Mouse (Mus musculus) thymus, postnatal 4 days (tissue): ENCODE measurements around the gene Zfyve19.

Experiments used
- DNase-seq: peaks from one replicate; pipeline ENCODE4 v3.0.0; 2021

The Zfyve19 gene

DNA sequence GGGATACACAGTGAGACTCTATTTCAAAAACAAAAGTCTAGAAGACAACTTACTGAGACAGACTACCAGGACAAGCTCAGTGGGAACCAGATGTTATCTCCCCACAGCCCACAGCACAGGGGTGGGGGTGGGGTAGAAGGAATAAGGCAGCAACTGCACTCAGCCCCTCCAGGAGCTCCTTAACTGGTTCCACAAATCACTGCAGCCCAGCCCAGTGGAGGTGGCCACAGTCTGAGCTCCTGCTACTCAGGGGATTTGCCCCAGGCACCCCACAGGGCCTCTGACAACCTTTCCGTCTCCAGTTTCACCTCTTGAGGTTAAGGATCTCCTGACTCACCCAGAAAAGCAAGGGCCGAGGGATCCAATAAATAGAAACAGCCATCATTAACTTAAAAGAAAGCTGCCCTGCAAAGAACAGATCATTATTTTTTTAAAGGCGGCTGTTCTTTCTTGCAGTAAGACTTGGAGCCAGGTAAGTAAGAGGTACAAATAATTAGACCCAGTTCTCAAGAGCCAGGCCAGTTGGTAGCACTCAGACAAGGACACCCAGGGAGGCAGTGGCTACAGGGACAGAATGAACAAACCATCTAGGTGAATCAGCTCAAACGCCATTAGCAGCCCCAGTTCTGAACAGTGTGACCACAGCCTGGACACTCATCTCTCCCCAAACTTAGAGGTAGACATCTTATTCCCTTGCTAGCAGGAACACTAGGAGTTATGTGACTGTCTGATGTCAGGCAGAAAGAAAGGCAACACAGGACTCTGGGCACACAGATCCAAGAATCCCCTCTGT, 11.9 kb upstream of the Zfyve19 start:
- DNase-seq = no peak

DNA sequence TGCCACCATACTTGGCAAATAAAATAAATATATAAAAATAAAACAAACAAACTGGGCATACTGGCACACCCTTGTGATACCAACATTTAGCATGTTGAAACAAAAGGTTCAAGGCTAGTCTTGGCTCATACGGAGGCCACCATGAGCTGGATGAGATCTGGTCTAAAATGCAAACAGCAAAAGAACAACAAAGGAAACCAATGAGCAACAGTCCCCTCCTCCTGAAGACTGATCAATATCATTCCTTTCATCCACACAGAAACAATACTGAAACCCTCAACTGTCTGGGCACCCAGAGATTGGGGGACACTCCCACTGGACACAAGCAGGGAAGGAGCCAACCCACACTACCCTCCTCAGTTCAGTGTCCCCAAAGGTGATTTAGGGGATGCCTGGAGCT, 10.9 kb upstream of the Zfyve19 start:
- DNase-seq = no peak

DNA sequence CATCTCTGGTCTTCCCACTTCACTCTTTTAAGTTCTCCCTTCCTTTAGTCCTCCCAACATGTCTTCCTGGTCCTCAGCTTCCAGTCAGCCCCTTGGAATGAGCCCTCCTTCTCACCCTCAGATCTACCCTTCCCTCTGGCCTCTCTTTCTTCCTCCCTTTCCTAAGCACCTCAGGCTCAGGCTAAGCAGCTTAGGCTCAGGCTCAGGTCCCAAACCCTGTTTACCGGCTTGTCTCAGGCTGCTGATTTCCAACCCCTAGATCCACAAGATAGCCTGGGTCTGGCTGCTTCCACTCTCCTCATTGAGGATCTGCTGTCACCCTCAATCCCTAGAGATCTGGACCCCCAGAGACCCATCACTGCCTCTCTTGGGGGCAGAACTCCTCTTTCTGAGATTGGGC, 10.4 kb upstream of the Zfyve19 start:
- no peak for DNase-seq

DNA sequence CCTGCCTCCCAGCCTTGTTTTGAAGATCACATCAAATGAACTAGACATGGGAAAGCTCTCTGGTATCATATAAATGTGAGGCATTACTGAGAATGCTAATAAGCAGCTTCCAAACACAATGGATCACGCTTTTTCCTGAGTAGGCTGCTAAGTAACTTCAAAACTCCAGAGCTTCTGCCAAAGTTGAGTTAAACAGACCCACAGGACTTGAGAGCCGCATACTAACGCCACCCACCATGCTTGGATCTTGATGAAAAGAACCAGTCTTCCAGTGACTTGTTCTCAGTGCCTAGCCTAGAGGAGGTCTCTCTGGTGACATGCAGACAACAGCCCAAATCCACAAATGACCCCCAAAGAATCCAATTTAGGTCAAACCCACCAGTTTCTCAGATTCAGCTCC, 9.5 kb upstream of the Zfyve19 start:
- no peak for DNase-seq

DNA sequence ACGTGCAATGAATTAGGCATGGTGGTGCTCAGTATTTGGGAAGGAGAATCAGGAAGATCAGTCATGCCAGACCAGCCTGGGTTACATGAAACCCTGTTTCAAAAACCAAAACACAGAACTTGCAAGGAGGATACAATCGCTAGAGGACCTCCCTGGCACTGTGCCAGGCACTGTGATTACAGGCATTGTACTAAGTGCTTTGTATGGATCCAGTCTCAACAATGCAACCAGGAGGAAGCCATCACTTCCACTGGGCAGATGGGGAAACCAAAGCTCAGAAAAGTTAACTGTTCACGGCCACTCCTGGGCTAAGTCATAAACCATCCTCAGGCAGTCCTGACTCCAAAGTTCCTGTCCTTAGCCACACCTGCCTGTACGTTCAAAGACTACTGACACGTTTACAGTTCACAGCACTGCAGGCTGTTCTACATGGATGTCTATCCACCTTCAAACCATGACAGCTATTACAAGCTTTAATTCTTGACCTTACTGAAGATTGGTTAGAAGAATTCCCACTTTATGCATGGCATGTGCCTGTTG, 5.4 kb upstream of the Zfyve19 start:
- DNase-seq = no peak

DNA sequence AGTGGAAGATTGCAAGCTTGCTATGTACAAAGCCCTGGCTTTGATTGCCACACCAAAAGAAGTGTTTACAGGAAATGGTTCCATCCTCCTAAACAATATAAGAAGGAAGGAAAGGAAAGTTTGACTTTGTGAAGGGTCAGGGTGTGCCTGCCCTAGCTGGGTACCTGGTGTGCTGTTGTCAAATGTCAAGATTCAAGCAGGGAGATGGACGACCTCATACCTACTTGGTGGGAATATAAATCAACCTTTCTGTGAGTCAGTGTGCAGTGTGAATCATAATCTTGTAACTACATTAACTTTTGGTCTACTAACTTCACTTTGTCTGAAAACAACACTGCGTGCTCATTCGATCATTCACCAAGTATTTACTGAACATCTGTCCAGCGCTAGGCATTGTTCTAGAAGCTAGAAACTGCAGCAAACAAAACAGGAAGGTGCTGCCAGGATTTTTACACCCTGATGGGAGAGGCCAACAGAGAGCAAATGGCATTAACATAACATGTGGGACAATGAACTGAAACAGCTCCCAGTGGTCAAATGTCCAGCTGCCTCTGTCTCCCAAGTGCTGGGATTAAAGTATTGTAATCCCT, 4.5 kb upstream of the Zfyve19 start:
- no peak for DNase-seq

DNA sequence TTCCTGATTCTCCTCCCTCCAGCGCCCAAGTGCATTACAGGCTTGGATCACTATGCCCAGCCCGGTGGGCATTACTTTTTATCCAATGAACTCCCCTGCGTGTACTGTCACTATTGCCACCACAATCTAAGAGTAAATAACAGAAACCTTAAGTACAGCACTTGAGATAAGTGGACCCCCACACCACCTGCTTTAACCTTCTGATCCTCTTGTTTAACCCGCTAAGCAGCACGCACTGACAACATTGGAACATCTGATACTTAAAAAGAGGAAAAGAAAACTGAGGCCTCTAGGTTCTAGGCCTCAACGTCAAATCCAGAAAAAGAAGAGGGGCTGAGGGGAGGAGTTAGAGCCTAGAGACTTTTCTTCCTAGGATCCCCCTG, 465 bp upstream of the Zfyve19 start:
- no peak for DNase-seq

DNA sequence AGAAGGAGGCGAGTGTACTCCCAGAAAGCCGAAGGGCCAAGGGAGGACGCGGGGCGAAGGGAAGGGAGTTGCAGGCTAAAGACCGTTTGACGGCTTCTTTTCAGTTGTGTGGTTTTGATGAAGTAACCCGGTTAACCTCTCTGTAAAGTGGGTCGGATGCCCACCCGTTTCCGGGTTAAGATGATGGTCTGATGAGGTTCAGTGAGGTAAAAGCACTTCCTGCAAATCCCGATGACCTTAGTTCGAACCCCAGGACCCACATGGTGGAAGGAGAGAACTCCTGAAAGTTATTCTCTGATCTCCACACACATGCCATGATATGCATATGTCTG, 725 bp downstream of the Zfyve19 start:
- no peak for DNase-seq

DNA sequence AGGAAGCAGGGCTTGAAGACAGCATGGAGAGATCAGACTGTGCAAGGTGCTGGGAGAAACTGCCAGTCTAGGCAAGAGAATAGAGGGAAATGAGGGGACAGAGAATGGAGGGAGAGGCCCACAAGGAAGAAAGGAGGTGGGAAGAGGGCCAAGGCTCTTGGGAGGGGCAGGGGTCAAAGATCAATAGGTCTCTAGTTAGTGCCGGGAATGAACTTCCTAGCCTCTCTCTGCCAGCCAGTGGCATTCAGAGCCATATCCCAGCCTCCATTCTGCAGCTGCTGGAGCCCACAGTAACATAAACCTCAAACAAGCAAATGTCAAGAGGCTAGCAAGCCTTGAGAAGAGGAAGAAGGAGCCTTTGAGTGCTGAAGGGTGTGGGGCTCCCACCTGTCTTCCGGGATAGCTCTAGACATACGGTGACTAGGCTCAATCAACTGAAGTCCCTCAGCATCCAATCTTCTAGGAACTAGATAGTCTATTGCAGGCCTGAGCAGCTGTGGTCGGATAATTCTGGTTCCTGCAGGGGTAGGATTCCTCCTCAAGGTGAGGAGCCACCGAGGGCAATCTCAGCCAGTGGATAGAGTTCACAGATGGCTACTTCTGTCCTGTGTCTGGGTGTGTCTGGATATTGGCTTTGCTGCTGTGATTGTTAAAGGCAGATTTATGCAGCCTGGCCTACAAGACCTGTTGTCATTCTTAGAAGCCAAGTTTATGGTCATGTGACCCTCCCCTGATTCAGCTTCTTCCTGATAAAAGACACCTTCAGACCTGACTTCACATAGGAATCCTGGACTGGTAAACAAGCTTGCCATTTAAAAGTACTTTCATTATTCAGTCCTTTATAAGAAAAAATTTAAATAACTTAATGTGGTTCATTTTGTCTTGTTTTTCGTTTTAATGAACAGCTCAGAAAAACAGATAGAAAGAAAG, 21.6 kb downstream of the Zfyve19 start, which contains the start of gene Ppp1r14d:
Ppp1r14d (minus strand) TSS at position 132 of the 930 bp plus-strand sequence.
- DNase-seq = no peak

DNA sequence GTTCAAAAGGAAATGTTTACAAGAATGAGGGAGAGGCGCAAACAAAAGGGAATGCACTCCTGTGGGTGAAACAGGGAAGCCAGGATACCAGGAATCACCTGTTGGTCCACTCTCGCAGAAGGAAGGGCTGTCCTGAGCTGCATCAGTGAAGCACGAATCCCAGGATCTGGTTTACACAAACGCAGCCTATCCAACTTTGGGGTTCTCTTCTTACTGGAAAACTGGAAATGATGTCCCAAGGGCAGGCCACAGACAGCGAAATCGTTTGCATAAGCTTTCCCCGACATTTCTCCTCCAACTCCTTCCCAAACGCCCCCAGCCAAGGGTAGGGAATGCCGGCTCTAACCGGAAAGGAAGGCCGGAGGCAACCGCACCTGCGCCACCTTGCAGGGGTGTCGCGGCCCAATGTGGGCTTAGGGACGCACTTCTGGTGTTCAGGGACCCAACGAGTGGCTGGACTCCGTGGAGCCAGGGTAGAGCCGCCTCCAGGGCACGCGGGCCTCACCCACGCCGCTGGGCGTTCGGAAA, 28.3 kb downstream of the Zfyve19 start:
- DNase-seq = no peak

DNA sequence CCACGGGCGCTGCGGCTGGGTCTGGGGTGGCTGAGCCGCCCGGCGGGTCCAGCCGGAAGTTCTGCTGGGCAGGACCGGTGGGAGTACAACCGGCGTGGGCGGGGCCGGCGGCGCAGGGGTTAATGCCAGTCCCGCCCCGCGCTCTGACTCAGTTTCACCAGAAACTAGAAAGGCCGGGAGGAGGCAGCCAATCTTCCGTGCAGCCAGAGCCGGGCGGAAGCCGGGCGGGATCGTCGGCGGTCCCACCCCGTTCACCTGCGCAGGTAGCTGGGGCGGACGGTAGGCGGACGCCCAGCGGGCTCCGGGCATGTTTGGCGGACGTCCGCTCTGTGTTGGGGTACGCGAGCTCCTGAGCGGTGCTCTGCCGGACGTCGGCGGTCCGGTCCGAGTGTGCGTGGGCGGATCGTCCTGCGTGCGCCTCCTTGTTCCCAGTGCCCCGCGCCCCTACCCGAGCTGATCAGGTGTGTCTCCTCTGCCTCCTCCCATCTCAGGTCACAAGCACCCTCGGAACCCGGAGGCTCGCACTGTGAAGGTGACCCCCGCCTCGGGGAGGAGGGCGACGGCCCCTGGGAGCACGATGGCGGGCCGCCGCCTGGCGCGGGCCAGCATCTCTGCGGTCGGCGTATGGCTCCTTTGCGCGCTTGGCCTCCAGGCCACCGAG, 28.9 kb downstream of the Zfyve19 start, which contains the start of gene Spint1:
Spint1 (plus strand) TSS at position 153 of the 661 bp plus-strand sequence.
- peak; percentile 20 for DNase-seq

DNA sequence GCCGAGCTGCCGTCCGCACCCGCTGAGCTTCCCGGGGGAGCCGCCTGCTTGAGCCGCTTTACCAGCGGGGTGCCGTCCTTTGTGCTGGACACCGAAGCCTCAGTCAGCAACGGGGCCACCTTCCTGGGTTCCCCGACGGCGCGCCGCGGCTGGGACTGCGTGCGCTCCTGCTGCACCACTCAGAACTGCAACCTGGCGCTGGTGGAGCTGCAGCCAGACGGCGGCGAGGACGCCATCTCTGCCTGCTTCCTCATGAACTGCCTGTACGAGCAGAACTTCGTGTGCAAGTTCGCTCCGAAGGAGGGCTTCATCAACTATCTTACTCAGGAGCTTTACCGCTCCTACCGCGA, 29.4 kb downstream of the Zfyve19 start:
- peak; percentile 28 for DNase-seq

DNA sequence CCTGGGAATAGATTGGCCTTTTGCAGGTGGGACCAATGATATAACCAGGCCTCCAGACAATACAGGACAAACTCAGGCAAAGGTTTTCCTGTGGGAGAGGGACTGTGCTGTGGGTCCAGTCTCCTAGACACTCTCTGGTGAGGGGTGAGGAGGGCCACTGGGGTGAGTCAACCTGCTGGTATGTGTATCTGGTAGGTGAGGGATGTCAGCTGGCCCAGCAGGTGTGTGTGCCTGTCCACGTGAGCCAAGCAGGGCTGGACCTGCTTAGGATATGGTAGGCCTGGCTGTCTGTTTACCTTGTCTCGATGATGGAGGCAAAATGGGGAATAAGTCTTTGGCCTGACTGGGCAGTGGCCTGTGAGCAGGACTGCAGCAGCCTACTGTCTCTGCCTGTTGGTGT, 30.3 kb downstream of the Zfyve19 start:
- DNase-seq = no peak

DNA sequence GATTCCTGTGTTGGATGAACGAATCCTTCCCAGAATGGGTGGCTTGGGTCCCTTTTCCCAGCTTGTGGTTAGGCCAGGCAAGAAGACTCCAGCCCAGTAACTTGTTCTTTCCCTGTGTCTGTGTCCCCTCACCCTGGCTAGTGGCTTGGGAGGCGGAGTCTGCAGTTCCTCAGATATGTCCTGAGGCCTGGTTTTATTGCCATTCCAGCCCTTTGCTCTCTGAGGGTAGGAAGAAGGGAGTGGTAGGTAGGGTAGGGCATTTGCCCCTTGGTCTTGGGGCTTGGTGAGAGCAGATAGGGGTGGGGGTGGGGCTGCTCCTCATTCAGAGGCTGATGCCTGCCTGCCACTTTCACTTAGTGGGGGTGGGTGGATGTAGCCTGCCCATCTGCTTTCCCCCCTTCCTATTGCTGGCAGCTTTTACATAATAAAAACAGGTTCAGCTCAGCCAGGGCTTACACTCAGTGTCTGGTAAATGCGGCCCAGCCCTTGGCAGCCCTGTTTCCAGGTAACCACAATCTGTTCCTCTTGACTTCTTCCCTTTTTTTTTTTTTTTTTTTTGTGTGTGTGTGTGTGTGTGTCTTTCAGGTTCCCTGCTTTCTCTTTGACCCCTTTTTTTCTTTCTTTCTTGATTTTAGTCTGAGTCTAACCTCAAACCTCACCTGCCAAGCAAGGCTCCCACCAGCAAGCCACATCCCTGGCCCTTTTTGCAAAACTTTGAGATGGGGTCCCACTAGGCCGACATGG, 31.8 kb downstream of the Zfyve19 start:
- DNase-seq = no peak

DNA sequence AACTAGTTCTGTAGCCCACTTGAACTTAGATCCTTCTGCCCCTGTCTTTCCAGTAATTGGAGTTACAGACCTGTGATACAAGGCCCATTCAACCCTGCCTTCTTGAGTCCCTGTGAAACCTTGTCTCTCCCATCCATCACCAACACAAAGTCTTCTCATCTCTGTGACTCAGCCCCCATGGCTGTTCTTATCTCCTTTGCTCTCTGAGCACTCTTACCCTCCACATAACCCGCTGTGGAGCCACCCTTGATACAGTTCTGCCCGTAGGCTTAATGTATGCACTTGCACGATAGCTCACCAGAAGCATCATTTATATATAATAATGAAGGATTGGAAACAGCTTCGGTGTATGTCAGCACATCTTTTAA, 32.4 kb downstream of the Zfyve19 start:
- no peak for DNase-seq

DNA sequence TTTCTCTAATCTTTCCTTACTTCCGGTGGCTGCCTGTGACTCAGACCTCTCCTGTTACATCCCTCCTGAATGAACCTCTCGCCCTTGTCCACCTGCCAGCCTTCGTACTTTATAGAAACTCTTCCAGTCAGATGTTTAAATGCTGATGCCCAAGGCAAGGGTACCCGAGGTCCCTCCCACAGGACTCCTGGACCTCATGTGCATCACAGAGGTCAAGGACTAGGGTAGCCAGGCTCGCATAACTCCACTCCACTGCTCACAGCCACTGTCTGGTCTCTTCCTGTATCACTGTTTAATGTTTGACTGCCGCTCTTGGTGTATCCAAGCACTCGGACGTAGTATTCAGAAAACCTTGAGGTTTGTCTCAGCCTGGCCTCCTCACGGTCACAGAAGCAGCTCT, 34.1 kb downstream of the Zfyve19 start:
- DNase-seq = no peak

DNA sequence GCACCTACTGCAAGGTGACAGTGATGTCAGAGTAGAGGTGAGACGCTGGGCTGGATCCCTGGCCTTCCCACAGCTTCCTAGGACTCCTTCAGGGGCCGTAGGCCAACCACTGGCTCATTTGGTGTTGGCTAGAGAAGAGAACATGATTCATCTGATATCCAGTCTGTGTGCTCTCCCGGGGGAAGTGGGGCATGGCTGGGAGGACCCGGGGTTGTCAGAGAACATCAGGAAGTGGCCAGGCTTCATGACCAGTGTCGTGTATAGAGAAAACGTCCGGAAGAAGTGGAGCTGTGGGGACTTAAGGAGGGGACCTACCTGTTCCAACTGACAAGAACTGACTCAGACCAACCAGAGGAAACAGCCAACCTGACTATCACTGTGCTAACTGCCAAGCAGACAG, 36.8 kb downstream of the Zfyve19 start:
- DNase-seq = no peak

DNA sequence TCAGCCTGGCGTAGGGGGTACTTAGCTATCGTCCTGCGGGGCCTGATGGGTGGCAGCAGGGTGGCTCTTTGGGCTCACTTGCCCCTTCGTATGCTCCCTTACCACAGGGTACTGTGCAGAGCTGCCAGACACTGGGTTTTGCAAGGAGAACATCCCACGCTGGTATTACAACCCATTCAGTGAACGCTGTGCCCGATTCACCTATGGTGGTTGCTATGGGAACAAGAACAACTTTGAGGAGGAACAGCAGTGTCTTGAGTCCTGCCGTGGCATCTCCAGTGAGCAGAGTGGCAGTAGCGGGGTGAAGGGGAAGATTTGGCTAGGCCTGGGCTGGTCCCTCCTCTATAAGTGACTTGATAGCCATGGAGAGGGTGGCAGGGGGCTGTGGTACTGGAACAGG, 39.5 kb downstream of the Zfyve19 start:
- no peak for DNase-seq

DNA sequence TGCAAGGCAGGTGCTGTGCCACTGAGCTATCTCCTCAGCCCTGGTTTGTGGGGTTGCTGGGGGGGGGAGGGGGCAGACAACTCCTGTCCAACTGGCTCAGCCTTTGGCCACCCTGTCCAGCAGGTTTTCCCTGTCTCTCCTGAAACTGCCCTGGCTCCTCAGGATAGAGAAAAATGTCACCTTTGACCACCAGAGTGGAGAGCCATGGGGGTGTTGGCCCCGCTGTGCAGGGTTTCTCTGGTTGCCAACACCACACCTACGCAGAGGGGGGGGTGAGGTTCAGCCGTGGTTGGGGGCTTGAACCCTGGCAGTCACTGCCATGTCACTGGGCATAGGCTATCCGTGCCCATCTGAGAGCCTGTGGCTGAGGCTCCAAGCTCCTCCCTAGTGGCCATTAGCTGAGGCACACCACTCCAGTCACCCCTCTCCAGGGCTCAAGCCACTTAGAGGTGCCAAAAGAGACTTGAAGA, 41.2 kb downstream of the Zfyve19 start:
- no peak for DNase-seq

DNA sequence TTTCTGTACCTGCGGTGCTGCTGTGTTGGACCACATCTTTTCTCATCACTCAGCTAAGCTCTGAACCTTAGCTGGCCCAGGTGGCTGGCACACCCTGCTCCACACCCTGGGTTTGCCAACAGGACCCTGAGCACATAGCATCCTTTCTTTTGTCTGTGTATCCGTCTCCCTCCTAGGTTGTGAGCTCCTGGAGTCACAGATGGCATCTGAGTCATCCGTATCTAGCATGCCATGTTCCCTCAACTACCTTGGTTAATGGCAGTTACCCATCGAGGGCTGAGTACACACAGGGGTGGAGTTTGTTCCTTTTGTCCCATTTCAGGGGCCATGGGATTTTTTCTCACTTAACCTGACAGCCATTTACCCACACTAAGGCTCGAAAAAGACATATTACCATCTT, 42.0 kb downstream of the Zfyve19 start:
- DNase-seq = no peak

DNA sequence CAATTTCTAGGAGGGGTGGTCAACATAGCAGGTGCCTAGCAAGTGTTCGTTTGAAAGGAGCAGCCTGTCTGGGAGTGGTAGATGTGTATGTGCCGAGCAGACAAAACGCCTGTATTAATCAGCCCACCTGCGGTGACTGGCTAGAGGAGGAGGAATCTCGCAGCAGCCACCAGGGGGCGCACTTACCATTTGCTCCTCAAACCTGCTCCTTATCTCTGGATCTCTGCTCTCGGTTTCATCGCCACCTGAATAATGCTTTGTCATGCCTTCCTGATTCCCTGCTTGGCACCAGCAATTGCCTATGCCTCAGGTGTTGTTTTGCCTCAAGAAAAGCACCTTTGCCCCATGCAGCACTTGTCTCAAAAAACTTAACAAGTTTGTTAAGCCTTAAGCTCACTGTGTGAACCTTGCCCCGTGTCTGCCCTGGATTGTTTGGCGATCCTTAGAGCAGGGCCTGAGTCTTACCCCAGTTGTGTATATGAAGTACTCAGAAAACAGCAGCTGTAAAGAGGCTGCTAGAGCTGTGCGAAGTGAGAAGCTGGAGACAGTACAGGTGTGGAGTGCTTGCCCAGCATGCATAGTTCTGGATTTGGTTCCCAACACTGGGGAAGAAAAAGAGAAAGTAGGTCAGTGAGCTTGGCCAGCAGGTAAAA, 42.5 kb downstream of the Zfyve19 start:
- peak; percentile 98 for DNase-seq
